Mouse (Mus musculus): Measurements from ENCODE around the gene Rcsd1. TPM values are rescaled to one million over a fixed set of nuclear protein-coding genes. Genes with fewer than 3 reads are reported as not detected.

The Rcsd1 gene
- polyA plus RNA-seq, 1 experiment: 10.1 TPM

- DNase-seq (ENCODE audit: low read depth): no peak
- TF ChIP-seq CTCF (IDR thresholded peaks at IDR 0.05; ENCODE audit: borderline replicate concordance, extremely low read depth, insufficient read depth, insufficient read length) (no peak), POLR2A (IDR thresholded peaks at IDR 0.05; ENCODE audit: borderline replicate concordance, extremely low read depth, insufficient read depth, insufficient read length, poor library complexity, severe bottlenecking) (no peak)
These were observed 6.9 kb upstream of the Rcsd1 start for GRCm38 (mm10) chr1:165716426-165716825.

- TF ChIP-seq CTCF (IDR thresholded peaks at IDR 0.05; ENCODE audit: borderline replicate concordance, extremely low read depth, insufficient read depth, insufficient read length) (no peak), POLR2A (IDR thresholded peaks at IDR 0.05; ENCODE audit: borderline replicate concordance, extremely low read depth, insufficient read depth, insufficient read length, poor library complexity, severe bottlenecking) (no peak)
- no peak for DNase-seq (ENCODE audit: low read depth)
These were observed 4.2 kb upstream of the Rcsd1 start for GRCm38 (mm10) chr1:165713798-165714197.

DNA sequence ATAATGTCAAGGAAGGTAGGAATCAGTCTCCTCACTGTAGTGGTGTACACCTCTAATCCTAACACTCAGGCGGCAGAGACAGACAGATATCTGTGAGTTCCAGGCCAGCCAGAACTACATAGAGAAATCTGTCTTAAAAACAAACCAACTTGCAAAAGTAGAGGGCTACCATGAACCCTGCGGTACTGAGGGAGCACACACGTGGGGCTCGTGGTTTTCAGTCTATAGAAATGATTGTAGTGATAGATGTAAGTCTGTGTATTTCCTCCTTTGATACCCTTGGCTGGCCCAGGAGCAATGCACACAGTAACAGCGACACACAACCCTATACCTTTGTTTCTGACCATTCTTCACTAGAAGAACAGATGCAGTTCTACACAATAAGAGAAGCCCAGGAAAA lies 2.4 kb upstream of the Rcsd1 start:
- TF ChIP-seq CTCF (IDR thresholded peaks at IDR 0.05; ENCODE audit: borderline replicate concordance, extremely low read depth, insufficient read depth, insufficient read length) (no peak), POLR2A (IDR thresholded peaks at IDR 0.05; ENCODE audit: borderline replicate concordance, extremely low read depth, insufficient read depth, insufficient read length, poor library complexity, severe bottlenecking) (no peak)
- no peak for DNase-seq (ENCODE audit: low read depth)

DNA sequence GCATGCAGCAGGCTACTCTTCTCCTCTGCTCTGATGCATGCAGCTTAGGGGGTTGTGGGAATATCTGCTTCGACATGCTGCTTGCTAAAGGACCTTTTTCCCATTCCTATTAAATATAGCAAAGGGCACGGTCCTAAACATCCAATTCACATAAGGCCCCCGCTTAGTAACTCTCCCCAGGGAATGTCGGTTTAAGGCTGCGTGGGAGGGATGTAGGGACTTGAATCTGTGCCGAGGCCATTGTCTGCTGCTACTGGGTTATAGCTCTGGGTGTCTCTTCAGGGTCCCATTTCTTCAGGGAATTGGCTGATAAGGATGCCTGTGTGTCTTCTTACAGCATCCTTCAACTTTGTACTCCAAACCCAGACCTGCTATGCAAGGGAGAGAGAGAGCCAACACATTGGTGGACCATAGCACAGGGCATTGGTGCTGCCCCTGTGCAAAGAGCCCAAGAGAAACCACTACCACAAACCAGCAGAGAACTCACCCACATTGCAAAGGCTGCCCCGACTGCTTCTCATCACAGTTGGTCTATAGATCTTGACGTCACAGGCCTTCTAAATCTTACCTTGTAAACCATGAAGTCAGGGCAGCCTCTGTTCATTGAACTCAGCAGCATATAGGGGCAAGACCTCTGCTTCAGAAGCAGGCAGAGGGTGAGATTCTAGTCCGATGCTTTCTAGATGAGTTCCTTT lies 724 bp downstream of the Rcsd1 start:
- DNase-seq (ENCODE audit: low read depth): no peak
- no peak for TF ChIP-seq CTCF (IDR thresholded peaks at IDR 0.05; ENCODE audit: borderline replicate concordance, extremely low read depth, insufficient read depth, insufficient read length)
- no peak for TF ChIP-seq POLR2A (IDR thresholded peaks at IDR 0.05; ENCODE audit: borderline replicate concordance, extremely low read depth, insufficient read depth, insufficient read length, poor library complexity, severe bottlenecking)

DNA sequence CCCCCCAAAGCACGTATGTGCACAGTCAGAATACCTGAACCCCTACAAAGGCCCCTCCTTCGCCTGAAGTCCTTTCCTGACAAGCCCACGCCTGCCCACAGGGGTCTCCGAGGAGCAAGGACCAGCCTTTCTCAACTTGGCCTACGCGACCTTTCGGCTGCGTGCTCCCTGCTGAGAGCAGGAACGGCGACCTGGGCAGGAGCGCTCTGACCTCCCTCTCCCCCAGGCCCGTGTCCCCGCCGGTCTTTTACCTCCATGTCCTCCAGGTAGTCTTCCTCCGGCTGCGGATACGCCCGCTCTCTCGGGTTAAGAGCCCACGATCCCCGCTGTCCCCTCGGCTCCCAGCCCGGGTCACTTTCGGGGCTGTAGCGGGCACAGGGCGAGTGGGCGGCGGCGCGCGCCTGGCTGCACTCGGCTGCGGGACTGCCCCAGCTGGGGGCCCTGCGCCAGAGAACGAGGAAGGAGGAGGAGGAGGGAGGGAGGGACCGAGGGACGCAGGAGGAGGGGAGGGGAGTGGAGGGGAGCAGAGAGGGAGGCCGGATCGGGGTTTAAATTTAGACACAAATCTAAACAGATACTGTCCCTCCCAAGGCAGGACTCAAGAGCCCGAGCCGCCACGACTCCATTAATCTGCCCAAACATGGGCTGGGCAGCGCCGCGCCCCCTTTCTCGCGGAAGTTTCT lies 1.8 kb downstream of the Rcsd1 start:
- DNase-seq (ENCODE audit: low read depth): peak; percentile 58
- TF ChIP-seq POLR2A (IDR thresholded peaks at IDR 0.05; ENCODE audit: borderline replicate concordance, extremely low read depth, insufficient read depth, insufficient read length, poor library complexity, severe bottlenecking) (no peak), CTCF (IDR thresholded peaks at IDR 0.05; ENCODE audit: borderline replicate concordance, extremely low read depth, insufficient read depth, insufficient read length) (no peak)

- TF ChIP-seq CTCF (IDR thresholded peaks at IDR 0.05; ENCODE audit: borderline replicate concordance, extremely low read depth, insufficient read depth, insufficient read length): no peak
- no peak for DNase-seq (ENCODE audit: low read depth)
These were observed 2.3 kb downstream of the Rcsd1 start for GRCm38 (mm10) chr1:165707241-165707639.

- DNase-seq (ENCODE audit: low read depth): no peak
- TF ChIP-seq CTCF (IDR thresholded peaks at IDR 0.05; ENCODE audit: borderline replicate concordance, extremely low read depth, insufficient read depth, insufficient read length) (no peak), POLR2A (IDR thresholded peaks at IDR 0.05; ENCODE audit: borderline replicate concordance, extremely low read depth, insufficient read depth, insufficient read length, poor library complexity, severe bottlenecking) (no peak)
These were observed 3.1 kb downstream of the Rcsd1 start for GRCm38 (mm10) chr1:165706492-165706891.

GRCm38 (mm10) chr1:165705868-165706348 lies 3.6 kb downstream of the Rcsd1 start:
- no peak for TF ChIP-seq POLR2A (IDR thresholded peaks at IDR 0.05; ENCODE audit: borderline replicate concordance, extremely low read depth, insufficient read depth, insufficient read length, poor library complexity, severe bottlenecking)
- TF ChIP-seq CTCF (IDR thresholded peaks at IDR 0.05; ENCODE audit: borderline replicate concordance, extremely low read depth, insufficient read depth, insufficient read length): no peak
- DNase-seq (ENCODE audit: low read depth): no peak

GRCm38 (mm10) chr1:165705368-165705767 lies 4.2 kb downstream of the Rcsd1 start:
- DNase-seq (ENCODE audit: low read depth): no peak
- TF ChIP-seq CTCF (IDR thresholded peaks at IDR 0.05; ENCODE audit: borderline replicate concordance, extremely low read depth, insufficient read depth, insufficient read length) (no peak), POLR2A (IDR thresholded peaks at IDR 0.05; ENCODE audit: borderline replicate concordance, extremely low read depth, insufficient read depth, insufficient read length, poor library complexity, severe bottlenecking) (no peak)

DNA sequence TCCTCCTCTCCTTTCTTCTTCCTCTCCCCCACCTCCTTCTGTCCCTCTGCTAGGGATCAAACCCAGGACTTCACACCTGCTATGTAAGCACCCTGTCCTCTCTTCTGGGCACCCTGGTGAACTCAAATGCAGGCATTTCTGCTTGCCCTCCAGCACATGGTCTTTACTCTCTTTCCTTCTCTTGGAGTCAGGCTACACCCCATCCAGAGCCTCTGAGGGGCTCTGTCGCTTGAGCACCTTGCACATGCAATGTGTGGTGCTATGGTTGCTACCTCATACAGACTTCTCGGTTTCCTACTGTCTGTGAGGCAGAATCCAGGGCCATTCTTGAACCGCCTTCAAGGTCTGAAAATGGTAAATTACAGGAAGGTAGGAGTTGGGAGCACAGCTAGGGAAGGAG lies 4.7 kb downstream of the Rcsd1 start:
- TF ChIP-seq CTCF (IDR thresholded peaks at IDR 0.05; ENCODE audit: borderline replicate concordance, extremely low read depth, insufficient read depth, insufficient read length): no peak
- TF ChIP-seq POLR2A (IDR thresholded peaks at IDR 0.05; ENCODE audit: borderline replicate concordance, extremely low read depth, insufficient read depth, insufficient read length, poor library complexity, severe bottlenecking): no peak
- DNase-seq (ENCODE audit: low read depth): no peak

DNA sequence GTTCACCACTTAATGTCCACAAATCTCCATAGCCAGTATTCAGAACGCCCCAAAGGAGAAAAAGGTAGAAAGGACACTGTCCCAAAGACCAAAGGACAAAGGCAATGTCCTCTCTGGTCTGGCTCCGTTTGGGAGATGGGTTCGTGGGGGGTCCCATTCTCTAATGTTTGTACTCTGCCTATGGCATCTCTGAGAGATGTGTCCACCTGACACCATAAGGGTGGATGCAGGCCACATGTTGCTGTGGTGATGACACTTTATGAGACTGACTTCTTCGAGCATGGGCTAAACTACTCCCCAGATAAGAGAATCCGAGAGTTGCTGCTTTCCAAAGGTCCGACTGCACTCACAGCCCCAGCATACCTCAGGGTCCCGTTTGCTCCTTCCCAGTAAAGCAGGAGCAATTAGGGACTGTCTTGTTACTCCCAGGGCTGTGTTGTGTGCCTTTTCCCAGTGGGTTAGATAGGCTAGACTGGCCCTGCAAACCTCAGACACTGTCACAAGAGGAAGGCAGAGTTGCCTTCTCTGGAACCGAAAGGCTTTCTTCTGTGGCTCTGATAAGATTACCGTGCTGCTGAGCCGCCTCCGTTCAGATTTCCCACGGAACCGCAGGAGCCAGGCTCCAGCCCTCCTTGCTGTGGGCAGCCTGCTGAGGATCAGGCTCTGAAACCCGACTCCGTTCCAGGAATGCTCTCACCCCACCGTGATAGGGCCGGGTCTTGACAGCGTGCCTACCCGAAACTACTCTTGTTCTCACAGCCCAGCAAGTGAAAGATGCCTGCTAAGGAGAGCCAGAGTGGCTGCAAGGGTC lies 7.1 kb downstream of the Rcsd1 start:
- DNase-seq (ENCODE audit: low read depth): peak; percentile 35

More for the DNA sequence above, 7.1 kb downstream of the Rcsd1 start:
- TF ChIP-seq CTCF (IDR thresholded peaks at IDR 0.05; ENCODE audit: borderline replicate concordance, extremely low read depth, insufficient read depth, insufficient read length) (no peak), POLR2A (IDR thresholded peaks at IDR 0.05; ENCODE audit: borderline replicate concordance, extremely low read depth, insufficient read depth, insufficient read length, poor library complexity, severe bottlenecking) (no peak)
